Mouse (Mus musculus): ENCODE measurements around the gene Slc7a10. TPM values are rescaled to one million over a fixed set of nuclear protein-coding genes. Genes with fewer than 3 reads are reported as not detected.

Gene Slc7a10
- polyA plus RNA-seq (2015; fragmentation: Nextera tagmentation; extraction: Ambion mirVana) = 32.7 and 45.2 TPM in 2 replicates

GRCm38 (mm10) chr7:35185889-35186569 is at the start of gene Slc7a10:
Slc7a10 (plus strand) TSS chr7:35186385.
- peak within 1 kb of the TSS; percentile 66 for H3K4me2 ChIP-seq (ENCODE audit: low read length)
- peak; percentile 34 for ATAC-seq
- 3% methylated on average over 37 of the region's 43 CpGs for WGBS
- H3K4me1 ChIP-seq (ENCODE audit: control insufficient read depth, insufficient read depth, low read depth, low read length) = peaks cover 14% of the 10 kb centered on the region
- H3K27ac ChIP-seq (ENCODE audit: low read depth, low read length) = peak within 1 kb of the TSS; percentile 23; the same call in 1 of the 2 replicates
- peaks cover 8% of the 10 kb centered on the region for H3K9me3 ChIP-seq (ENCODE audit: control insufficient read depth, low read length)
- H3K9ac ChIP-seq (ENCODE audit: low read depth, low read length) = peak within 1 kb of the TSS; percentile 52
- peak within 1 kb of the TSS; percentile 39 for H3K4me3 ChIP-seq (ENCODE audit: low read length)
- H3K27me3 ChIP-seq (replicated peaks; ENCODE audit: control insufficient read depth, insufficient read depth, low read length) = peaks cover 15% of the 10 kb centered on the region
- H3K36me3 ChIP-seq (ENCODE audit: control insufficient read depth, insufficient read depth, low read length) = no peaks in the 10 kb centered on the region

- Histone ChIP-seq H3K27ac (ENCODE audit: low read depth, low read length) (no peak overlapping the region), H3K4me1 (ENCODE audit: control insufficient read depth, insufficient read depth, low read depth, low read length) (no peaks in the 10 kb centered on the region), H3K9me3 (ENCODE audit: control insufficient read depth, low read length) (no peaks in the 10 kb centered on the region), H3K9ac (ENCODE audit: low read depth, low read length) (no peak overlapping the region), H3K36me3 (ENCODE audit: control insufficient read depth, insufficient read depth, low read length) (no peaks in the 10 kb centered on the region), H3K4me3 (ENCODE audit: low read length) (no peak overlapping the region), H3K4me2 (ENCODE audit: low read length) (no peak overlapping the region), H3K27me3 (replicated peaks; ENCODE audit: control insufficient read depth, insufficient read depth, low read length) (no peaks in the 10 kb centered on the region)
- no peak for ATAC-seq
- WGBS = 88% methylated on average over 1 of the region's 1 CpGs
Observed at GRCm38 (mm10) chr7:35137524-35137923, 48.7 kb upstream of the Slc7a10 start.

GRCm38 (mm10) chr7:35138481-35138880 is 47.7 kb upstream of the Slc7a10 start:
- Histone ChIP-seq H3K9me3 (ENCODE audit: control insufficient read depth, low read length) (no peaks in the 10 kb centered on the region), H3K9ac (ENCODE audit: low read depth, low read length) (no peak overlapping the region), H3K36me3 (ENCODE audit: control insufficient read depth, insufficient read depth, low read length) (no peaks in the 10 kb centered on the region), H3K27me3 (replicated peaks; ENCODE audit: control insufficient read depth, insufficient read depth, low read length) (no peaks in the 10 kb centered on the region), H3K4me2 (ENCODE audit: low read length) (no peak overlapping the region), H3K4me1 (ENCODE audit: control insufficient read depth, insufficient read depth, low read depth, low read length) (no peaks in the 10 kb centered on the region), H3K4me3 (ENCODE audit: low read length) (no peak overlapping the region), H3K27ac (ENCODE audit: low read depth, low read length) (no peak overlapping the region)
- 62% methylated on average over 4 of the region's 4 CpGs for WGBS
- no peak for ATAC-seq

- WGBS = 86% methylated on average over 5 of the region's 5 CpGs
Observed at GRCm38 (mm10) chr7:35139880-35140279, 46.3 kb upstream of the Slc7a10 start.

GRCm38 (mm10) chr7:35141519-35141918 is 44.7 kb upstream of the Slc7a10 start:
- H3K4me2 ChIP-seq (ENCODE audit: low read length) = no peak overlapping the region
- H3K4me1 ChIP-seq (ENCODE audit: control insufficient read depth, insufficient read depth, low read depth, low read length) = no peaks in the 10 kb centered on the region
- no peak overlapping the region for H3K27ac ChIP-seq (ENCODE audit: low read depth, low read length)
- no peaks in the 10 kb centered on the region for H3K9me3 ChIP-seq (ENCODE audit: control insufficient read depth, low read length)
- H3K9ac ChIP-seq (ENCODE audit: low read depth, low read length) = no peak overlapping the region
- H3K27me3 ChIP-seq (replicated peaks; ENCODE audit: control insufficient read depth, insufficient read depth, low read length) = no peaks in the 10 kb centered on the region
- no peak overlapping the region for H3K4me3 ChIP-seq (ENCODE audit: low read length)
- H3K36me3 ChIP-seq (ENCODE audit: control insufficient read depth, insufficient read depth, low read length) = no peaks in the 10 kb centered on the region
- 55% methylated on average over 5 of the region's 5 CpGs for WGBS
- ATAC-seq = no peak

More at GRCm38 (mm10) chr7:35139880-35140279, 46.3 kb upstream of the Slc7a10 start:
- Histone ChIP-seq H3K4me2 (ENCODE audit: low read length) (no peak overlapping the region), H3K36me3 (ENCODE audit: control insufficient read depth, insufficient read depth, low read length) (no peaks in the 10 kb centered on the region), H3K27ac (ENCODE audit: low read depth, low read length) (no peak overlapping the region), H3K4me1 (ENCODE audit: control insufficient read depth, insufficient read depth, low read depth, low read length) (no peaks in the 10 kb centered on the region), H3K27me3 (replicated peaks; ENCODE audit: control insufficient read depth, insufficient read depth, low read length) (no peaks in the 10 kb centered on the region), H3K9ac (ENCODE audit: low read depth, low read length) (no peak overlapping the region), H3K9me3 (ENCODE audit: control insufficient read depth, low read length) (no peaks in the 10 kb centered on the region), H3K4me3 (ENCODE audit: low read length) (no peak overlapping the region)
- no peak for ATAC-seq

- H3K4me1 ChIP-seq (ENCODE audit: control insufficient read depth, insufficient read depth, low read depth, low read length) = no peaks in the 10 kb centered on the region
- no peak overlapping the region for H3K4me3 ChIP-seq (ENCODE audit: low read length)
- H3K9me3 ChIP-seq (ENCODE audit: control insufficient read depth, low read length) = no peaks in the 10 kb centered on the region
- WGBS = 80% methylated on average over 8 of the region's 8 CpGs
- H3K36me3 ChIP-seq (ENCODE audit: control insufficient read depth, insufficient read depth, low read length) = no peaks in the 10 kb centered on the region
- ATAC-seq = no peak
- no peak overlapping the region for H3K9ac ChIP-seq (ENCODE audit: low read depth, low read length)
- no peak overlapping the region for H3K4me2 ChIP-seq (ENCODE audit: low read length)
- no peak overlapping the region for H3K27ac ChIP-seq (ENCODE audit: low read depth, low read length)
- H3K27me3 ChIP-seq (replicated peaks; ENCODE audit: control insufficient read depth, insufficient read depth, low read length) = no peaks in the 10 kb centered on the region
Observed at GRCm38 (mm10) chr7:35142522-35142921, 43.7 kb upstream of the Slc7a10 start.

GRCm38 (mm10) chr7:35143864-35144618 is 42.1 kb upstream of the Slc7a10 start:
- Histone ChIP-seq H3K27me3 (replicated peaks; ENCODE audit: control insufficient read depth, insufficient read depth, low read length) (no peaks in the 10 kb centered on the region), H3K27ac (ENCODE audit: low read depth, low read length) (no peak overlapping the region), H3K36me3 (ENCODE audit: control insufficient read depth, insufficient read depth, low read length) (no peaks in the 10 kb centered on the region), H3K9ac (ENCODE audit: low read depth, low read length) (no peak overlapping the region), H3K4me3 (ENCODE audit: low read length) (no peak overlapping the region), H3K4me2 (ENCODE audit: low read length) (no peak overlapping the region), H3K4me1 (ENCODE audit: control insufficient read depth, insufficient read depth, low read depth, low read length) (no peaks in the 10 kb centered on the region), H3K9me3 (ENCODE audit: control insufficient read depth, low read length) (no peaks in the 10 kb centered on the region)
- WGBS = 71% methylated on average over 6 of the region's 6 CpGs
- ATAC-seq = no peak

GRCm38 (mm10) chr7:35145068-35145467 is 41.1 kb upstream of the Slc7a10 start:
- no peaks in the 10 kb centered on the region for H3K4me1 ChIP-seq (ENCODE audit: control insufficient read depth, insufficient read depth, low read depth, low read length)
- no peak overlapping the region for H3K27ac ChIP-seq (ENCODE audit: low read depth, low read length)

GRCm38 (mm10) chr7:35146269-35146668 is 39.9 kb upstream of the Slc7a10 start:
- Histone ChIP-seq H3K4me2 (ENCODE audit: low read length) (no peak overlapping the region), H3K27ac (ENCODE audit: low read depth, low read length) (no peak overlapping the region), H3K4me1 (ENCODE audit: control insufficient read depth, insufficient read depth, low read depth, low read length) (no peaks in the 10 kb centered on the region), H3K36me3 (ENCODE audit: control insufficient read depth, insufficient read depth, low read length) (no peaks in the 10 kb centered on the region), H3K4me3 (ENCODE audit: low read length) (no peak overlapping the region), H3K9ac (ENCODE audit: low read depth, low read length) (no peak overlapping the region), H3K27me3 (replicated peaks; ENCODE audit: control insufficient read depth, insufficient read depth, low read length) (no peaks in the 10 kb centered on the region), H3K9me3 (ENCODE audit: control insufficient read depth, low read length) (no peaks in the 10 kb centered on the region)
- no peak for ATAC-seq
- 83% methylated on average over 10 of the region's 10 CpGs for WGBS

More at GRCm38 (mm10) chr7:35145068-35145467, 41.1 kb upstream of the Slc7a10 start:
- H3K9ac ChIP-seq (ENCODE audit: low read depth, low read length) = 0 out of 2 replicates have a peak overlapping the region, but pooled peaks have one; percentile 9
- H3K9me3 ChIP-seq (ENCODE audit: control insufficient read depth, low read length) = no peaks in the 10 kb centered on the region
- H3K27me3 ChIP-seq (replicated peaks; ENCODE audit: control insufficient read depth, insufficient read depth, low read length) = no peaks in the 10 kb centered on the region
- no peak for ATAC-seq
- 81% methylated on average over 9 of the region's 9 CpGs for WGBS
- no peak overlapping the region for H3K4me3 ChIP-seq (ENCODE audit: low read length)
- H3K4me2 ChIP-seq (ENCODE audit: low read length) = no peak overlapping the region
- no peaks in the 10 kb centered on the region for H3K36me3 ChIP-seq (ENCODE audit: control insufficient read depth, insufficient read depth, low read length)

Data from hindbrain, embryonic 16.5 days (tissue).